Mouse (Mus musculus) ES-E14 (cell line): ENCODE data around the gene Btbd16. TPM values are rescaled to one million over a fixed set of nuclear protein-coding genes. Genes with fewer than 3 reads are reported as not detected.

ENCODE experiments used
- DNase-seq: peaks from one replicate; pipeline ENCODE4 v3.0.0-alpha.2; 2013; ENCODE audit warnings: low read depth, low spot score
- H3K27ac ChIP-seq: 2 replicates; pipeline ENCODE4 v1.5.1; 2012; ENCODE audit warnings: low read depth, mild to moderate bottlenecking, low read length, moderate library complexity, mixed read lengths; ENCODE audit not compliant: poor library complexity, insufficient read depth, severe bottlenecking
- H3K36me3 ChIP-seq: 2 replicates; pipeline ENCODE4 v1.6.1; 2012; ENCODE audit warnings: mild to moderate bottlenecking, low read length, moderate library complexity, mixed read lengths; ENCODE audit not compliant: control insufficient read depth, poor library complexity, insufficient read depth, severe bottlenecking
- H3K4me1 ChIP-seq, 2 experiments: fragments of 150-350 bp in 1 of 2; sonication (generic) in 1 of 2; 2 replicates each; pipeline ENCODE4 v1.6.1; 2012; ENCODE audit warnings: low read length in 2 of 2, mild to moderate bottlenecking in 1 of 2, mixed read lengths in 1 of 2; ENCODE audit not compliant: control insufficient read depth in 2 of 2, insufficient read depth in 2 of 2, poor library complexity in 1 of 2
- H3K4me3 ChIP-seq, 2 experiments: fragments of 150-350 bp in 1 of 2; sonication (generic) in 1 of 2; 2 replicates each; pipeline ENCODE4 v1.5.1; 2012; ENCODE audit warnings: low read length in 2 of 2, low read depth in 1 of 2, mild to moderate bottlenecking in 1 of 2, mixed read lengths in 1 of 2; ENCODE audit not compliant: insufficient read depth in 1 of 2, poor library complexity in 1 of 2, severe bottlenecking in 1 of 2
- H3K9ac ChIP-seq: 2 replicates; pipeline ENCODE4 v1.6.1; 2012; ENCODE audit warnings: low read depth, mild to moderate bottlenecking, low read length, mixed read lengths; ENCODE audit not compliant: poor library complexity, insufficient read depth, severe bottlenecking
- H3K9me3 ChIP-seq: fragments of 150-350 bp; sonication (generic); 2 replicates; pipeline ENCODE4 v1.6.1; 2012; ENCODE audit warnings: low read depth, mild to moderate bottlenecking, low read length; ENCODE audit not compliant: control insufficient read depth, insufficient read depth
- CHD2 ChIP-seq: IDR thresholded peaks from 2 replicates; pipeline ENCODE4 v1.6.1; 2014; ENCODE audit warnings: mild to moderate bottlenecking, low read depth, low read length, inconsistent platforms
- HCFC1 ChIP-seq: IDR thresholded peaks from 2 replicates; pipeline ENCODE4 v1.6.1; 2012; ENCODE audit warnings: low read length, inconsistent platforms, borderline replicate concordance; ENCODE audit not compliant: insufficient read depth
- MAFK ChIP-seq: IDR thresholded peaks from 2 replicates; pipeline ENCODE4 v1.6.1; 2014; ENCODE audit warnings: mild to moderate bottlenecking, low read depth, low read length, inconsistent platforms; ENCODE audit not compliant: insufficient read depth
- ZC3H11A ChIP-seq: IDR thresholded peaks from 2 replicates; pipeline ENCODE4 v1.6.1; 2012; ENCODE audit warnings: low read depth, mild to moderate bottlenecking, inconsistent platforms, low read length, borderline replicate concordance
- ZNF384 ChIP-seq: IDR thresholded peaks from 2 replicates; pipeline ENCODE4 v1.6.1; 2012; ENCODE audit warnings: low read depth, low read length, inconsistent platforms
- in situ Hi-C, 2 experiments: fragments of 600-800 bp; cut with MboI; formaldehyde crosslinking; loops; one replicate each; pipeline ENCODE4 v1.15.1; 2025; ENCODE audit warnings: low sequenced_read_pairs in 2 of 2, inconsistent platforms in 1 of 2; ENCODE audit not compliant: unreplicated experiment in 2 of 2
- total RNA-seq: library from RNA; depleted of rRNA; stranded (reverse); fragments of 300-350 nt; gene quantifications from 2 replicates; pipeline ENCODE4 v1.2.3, GENCODE M21; 2012

Gene Btbd16
- total RNA-seq, 1 experiment = 0.09 TPM

- TF ChIP-seq MAFK = no peak
- no peak for TF ChIP-seq CHD2
- TF ChIP-seq HCFC1 = no peak
- no peak for TF ChIP-seq ZC3H11A
- TF ChIP-seq ZNF384 = no peak
- Histone ChIP-seq H3K36me3 (no peaks in the 10 kb centered on the region), H3K4me1 (peaks cover 6 to 19% of the 10 kb centered on the region in 2 experiments), H3K27ac (no peak overlapping the region), H3K9me3 (no peaks in the 10 kb centered on the region), H3K9ac (no peak overlapping the region), H3K4me3 (no peak overlapping the region)
- in situ Hi-C loops = no loop called here
- DNase-seq = no peak
These were observed 88.6 kb downstream of the Btbd16 start for GRCm38 (mm10) chr7:130862501-130862900.

- H3K36me3 ChIP-seq = no peaks in the 10 kb centered on the region
- H3K4me1 ChIP-seq = peaks cover under 1 to 14% of the 10 kb centered on the region in 2 experiments
- DNase-seq = no peak
- H3K4me3 ChIP-seq = no peak overlapping the region
- no peak for TF ChIP-seq ZNF384
- in situ Hi-C loops = no loop called here
- no peak overlapping the region for H3K27ac ChIP-seq
- no peak overlapping the region for H3K9ac ChIP-seq
- no peaks in the 10 kb centered on the region for H3K9me3 ChIP-seq
These were observed 90.8 kb downstream of the Btbd16 start for GRCm38 (mm10) chr7:130864711-130865110.

- in situ Hi-C loops = no loop called here
- no peaks in the 10 kb centered on the region for H3K9me3 ChIP-seq
- H3K36me3 ChIP-seq = no peaks in the 10 kb centered on the region
- peak within 1 kb of the TSS; percentile 35; the same call in 1 of the 2 replicates for H3K27ac ChIP-seq
- peak; percentile 93 for DNase-seq
- TF ChIP-seq MAFK (0 out of 2 replicates have a peak, but pooled peaks have one; percentile 14), CHD2 (no peak), HCFC1 (peak; percentile 98)
- H3K4me3 ChIP-seq = peak within 1 kb of the TSS; percentile 73 to 88
- H3K4me1 ChIP-seq = peaks cover 0 to 7% of the 10 kb centered on the region in 2 experiments; a peak in 3 of 4 replicates
- peak within 1 kb of the TSS; percentile 77 for H3K9ac ChIP-seq
These were observed 92.0 kb downstream of the Btbd16 start, which contains the start of gene Plekha1 for GRCm38 (mm10) chr7:130865613-130866591. Gene Plekha1 (plus strand): TSS chr7:130865756.

GRCm38 (mm10) chr7:130866640-130867039, 92.8 kb downstream of the Btbd16 start:
- Histone ChIP-seq H3K9ac (peak overlapping the region; percentile 77), H3K9me3 (no peaks in the 10 kb centered on the region), H3K36me3 (no peaks in the 10 kb centered on the region), H3K27ac (no peak overlapping the region), H3K4me3 (peak overlapping the region; percentile 73 to 88), H3K4me1 (peaks cover 0 to 2% of the 10 kb centered on the region in 2 experiments; a peak in 3 of 4 replicates)
- no peak for DNase-seq
- in situ Hi-C loops = no loop called here
- TF ChIP-seq HCFC1 (no peak), ZNF384 (no peak), CHD2 (no peak), MAFK (no peak), ZC3H11A (no peak)
